Mouse (Mus musculus): ENCODE measurements around the gene Ttll5. TPM values are rescaled to one million over a fixed set of nuclear protein-coding genes. Genes with fewer than 3 reads are reported as not detected.

Gene Ttll5
- polyA plus RNA-seq, 1 experiment = 5.5 TPM

DNA sequence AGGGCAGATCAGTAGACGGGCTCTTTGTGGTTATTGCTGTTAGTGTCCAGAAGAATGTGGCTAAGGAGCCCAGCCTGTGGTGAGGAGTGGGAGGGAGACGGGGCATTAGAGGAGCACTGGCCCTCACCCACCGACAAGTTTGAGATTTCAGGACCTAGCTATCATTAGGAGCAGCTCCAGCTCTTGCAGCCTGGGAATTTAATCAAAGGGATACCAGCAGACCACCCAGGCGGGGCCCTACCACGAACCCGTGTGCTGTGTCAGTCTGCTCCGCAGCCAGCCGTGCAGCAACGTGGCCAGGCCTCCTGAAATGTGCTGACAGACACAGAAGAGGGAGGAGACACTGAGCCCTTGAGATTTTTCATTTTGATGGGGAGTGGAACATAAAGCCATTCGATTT is 119.0 kb downstream of the Ttll5 start:
- Histone ChIP-seq H3K4me3 (ENCODE audit: low read depth, low read length) (no peak overlapping the region), H3K36me3 (ENCODE audit: control insufficient read depth, insufficient read depth, low read length) (no peaks in the 10 kb centered on the region; the same call in 1 of the 2 replicates), H3K4me1 (ENCODE audit: control insufficient read depth, insufficient read depth, insufficient read length, low read length) (no peaks in the 10 kb centered on the region), H3K27me3 (ENCODE audit: control insufficient read depth, insufficient read depth, low read length) (no peaks in the 10 kb centered on the region), H3K27ac (ENCODE audit: insufficient read depth, low read depth, low read length) (no peak overlapping the region)
- 76% methylated on average over 10 of the region's 10 CpGs for WGBS
- TF ChIP-seq POLR2A (IDR thresholded peaks at IDR 0.05; ENCODE audit: low read depth, low read length) (no peak), CTCF (IDR thresholded peaks at IDR 0.05; ENCODE audit: extremely low read depth, insufficient read length, insufficient replicate concordance, low read depth, low read length) (no peak)

DNA sequence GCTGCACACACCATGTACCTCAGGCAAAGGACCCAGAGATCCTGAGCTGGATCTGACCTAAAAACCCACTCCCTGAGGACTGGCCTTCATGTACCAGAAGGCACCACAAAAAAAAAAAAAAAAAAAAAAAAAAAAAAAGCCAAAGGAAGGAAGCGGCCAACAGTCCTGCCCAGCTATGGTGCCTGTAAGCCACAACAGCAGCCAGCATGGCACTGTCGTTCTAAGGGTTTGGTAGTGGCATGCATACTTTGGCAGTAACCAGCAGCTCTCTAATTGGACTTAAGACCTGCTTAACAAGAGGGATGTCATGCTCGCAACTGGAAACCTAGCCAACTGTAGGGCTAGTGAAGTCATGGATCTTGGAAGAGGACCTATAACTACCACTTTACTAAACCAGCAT is 120.0 kb downstream of the Ttll5 start:
- TF ChIP-seq CTCF (IDR thresholded peaks at IDR 0.05; ENCODE audit: extremely low read depth, insufficient read length, insufficient replicate concordance, low read depth, low read length) (no peak), POLR2A (IDR thresholded peaks at IDR 0.05; ENCODE audit: low read depth, low read length) (no peak)
- Histone ChIP-seq H3K4me1 (ENCODE audit: control insufficient read depth, insufficient read depth, insufficient read length, low read length) (no peaks in the 10 kb centered on the region), H3K36me3 (ENCODE audit: control insufficient read depth, insufficient read depth, low read length) (no peaks in the 10 kb centered on the region; the same call in 1 of the 2 replicates), H3K27me3 (ENCODE audit: control insufficient read depth, insufficient read depth, low read length) (no peaks in the 10 kb centered on the region), H3K4me3 (ENCODE audit: low read depth, low read length) (no peak overlapping the region), H3K27ac (ENCODE audit: insufficient read depth, low read depth, low read length) (no peak overlapping the region)
- 89% methylated on average over 3 of the region's 3 CpGs for WGBS

DNA sequence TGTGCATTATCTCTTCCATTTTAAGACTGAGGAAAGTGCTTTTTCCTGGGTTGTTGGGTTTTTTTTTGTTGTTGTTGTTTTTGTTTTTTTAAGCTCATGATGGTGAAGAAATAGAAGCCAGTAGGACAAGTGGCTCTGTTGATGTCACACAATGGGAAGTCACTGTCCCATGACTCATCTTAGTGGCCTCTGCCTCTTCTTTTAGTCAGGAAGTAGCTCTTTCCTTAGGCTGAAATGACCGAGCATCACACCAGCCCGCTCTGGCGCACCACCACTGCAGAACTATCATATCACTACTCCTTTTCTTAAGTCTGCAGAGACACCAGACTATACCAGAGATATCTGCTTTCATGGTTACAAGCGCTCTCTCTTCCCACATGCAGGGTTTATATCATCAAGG is 122.7 kb downstream of the Ttll5 start:
- 88% methylated on average over 4 of the region's 4 CpGs for WGBS
- Histone ChIP-seq H3K27ac (ENCODE audit: insufficient read depth, low read depth, low read length) (no peak overlapping the region), H3K4me3 (ENCODE audit: low read depth, low read length) (no peak overlapping the region), H3K36me3 (ENCODE audit: control insufficient read depth, insufficient read depth, low read length) (no peaks in the 10 kb centered on the region; the same call in 1 of the 2 replicates), H3K4me1 (ENCODE audit: control insufficient read depth, insufficient read depth, insufficient read length, low read length) (no peaks in the 10 kb centered on the region), H3K27me3 (ENCODE audit: control insufficient read depth, insufficient read depth, low read length) (no peaks in the 10 kb centered on the region)
- TF ChIP-seq CTCF (IDR thresholded peaks at IDR 0.05; ENCODE audit: extremely low read depth, insufficient read length, insufficient replicate concordance, low read depth, low read length) (no peak), POLR2A (IDR thresholded peaks at IDR 0.05; ENCODE audit: low read depth, low read length) (no peak)

DNA sequence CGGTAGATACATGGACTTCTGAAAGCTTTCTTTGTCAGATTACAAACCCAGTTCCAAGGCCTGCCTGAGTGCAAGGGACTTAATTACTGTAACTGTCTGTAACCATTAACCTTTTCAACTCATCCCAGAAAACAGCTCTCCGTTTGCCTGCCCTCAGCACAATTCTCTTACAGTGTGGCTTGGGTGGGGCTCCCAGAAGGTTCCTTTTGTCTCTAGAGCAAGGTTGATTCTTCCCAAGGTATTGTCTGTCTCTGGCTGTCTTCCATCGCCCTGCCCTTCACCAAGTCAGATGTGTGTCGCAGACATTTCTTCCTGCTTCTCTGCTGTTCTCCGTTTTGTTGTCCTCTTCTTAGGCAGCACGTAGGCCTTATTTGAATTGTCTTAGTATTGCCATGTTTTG is 125.2 kb downstream of the Ttll5 start:
- H3K27ac ChIP-seq (ENCODE audit: insufficient read depth, low read depth, low read length) = no peak overlapping the region
- 88% methylated on average over 6 of the region's 6 CpGs for WGBS
- no peak overlapping the region for H3K4me3 ChIP-seq (ENCODE audit: low read depth, low read length)
- H3K36me3 ChIP-seq (ENCODE audit: control insufficient read depth, insufficient read depth, low read length) = peaks cover 2% of the 10 kb centered on the region; the same call in 1 of the 2 replicates
- no peaks in the 10 kb centered on the region for H3K4me1 ChIP-seq (ENCODE audit: control insufficient read depth, insufficient read depth, insufficient read length, low read length)
- TF ChIP-seq CTCF (IDR thresholded peaks at IDR 0.05; ENCODE audit: extremely low read depth, insufficient read length, insufficient replicate concordance, low read depth, low read length) (no peak), POLR2A (IDR thresholded peaks at IDR 0.05; ENCODE audit: low read depth, low read length) (no peak)
- H3K27me3 ChIP-seq (ENCODE audit: control insufficient read depth, insufficient read depth, low read length) = no peaks in the 10 kb centered on the region

DNA sequence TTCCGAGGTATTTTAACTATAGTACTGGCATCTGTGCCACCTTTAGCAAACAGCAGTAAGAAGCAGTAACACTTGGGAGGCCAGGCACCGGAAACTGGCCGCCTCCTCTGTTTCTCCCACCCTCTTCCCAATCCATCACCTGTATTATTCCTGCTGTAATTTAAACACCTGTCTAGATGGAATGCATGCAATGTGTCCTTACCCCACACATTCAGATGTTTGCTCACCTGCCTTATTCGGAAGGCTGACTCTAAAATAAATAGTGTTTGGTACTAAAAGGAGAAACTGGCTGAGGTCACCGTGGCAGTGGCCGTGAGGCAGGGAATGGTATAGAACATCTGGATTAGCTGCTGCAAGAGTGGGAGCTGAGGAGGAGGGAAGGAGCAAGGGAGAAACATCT is 125.9 kb downstream of the Ttll5 start:
- Histone ChIP-seq H3K27ac (ENCODE audit: insufficient read depth, low read depth, low read length) (no peak overlapping the region), H3K27me3 (ENCODE audit: control insufficient read depth, insufficient read depth, low read length) (no peaks in the 10 kb centered on the region), H3K4me3 (ENCODE audit: low read depth, low read length) (no peak overlapping the region), H3K4me1 (ENCODE audit: control insufficient read depth, insufficient read depth, insufficient read length, low read length) (no peaks in the 10 kb centered on the region), H3K36me3 (ENCODE audit: control insufficient read depth, insufficient read depth, low read length) (peaks cover 2% of the 10 kb centered on the region; the same call in 1 of the 2 replicates)
- TF ChIP-seq POLR2A (IDR thresholded peaks at IDR 0.05; ENCODE audit: low read depth, low read length) (no peak), CTCF (IDR thresholded peaks at IDR 0.05; ENCODE audit: extremely low read depth, insufficient read length, insufficient replicate concordance, low read depth, low read length) (no peak)
- 67% methylated on average over 6 of the region's 6 CpGs for WGBS

DNA sequence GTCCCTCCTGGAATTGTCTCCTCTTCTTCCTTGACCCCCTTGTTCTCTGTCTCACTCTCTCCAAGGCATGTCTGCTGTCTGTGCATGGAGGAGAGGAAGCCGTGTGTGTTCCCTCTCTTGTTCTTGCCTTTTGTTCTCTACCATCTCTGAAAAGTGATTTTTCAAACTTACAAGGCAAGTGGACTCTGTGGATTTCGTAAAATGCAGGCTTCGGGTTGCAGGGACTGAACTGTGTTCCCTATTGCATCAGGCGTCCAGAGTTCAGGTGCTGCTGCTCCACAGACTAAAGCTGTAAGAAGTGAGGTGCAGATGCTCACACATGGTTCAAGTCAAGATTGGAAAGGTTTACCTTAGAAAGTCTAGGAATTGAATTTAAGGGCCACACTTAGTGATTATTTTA is 126.6 kb downstream of the Ttll5 start:
- no peaks in the 10 kb centered on the region for H3K27me3 ChIP-seq (ENCODE audit: control insufficient read depth, insufficient read depth, low read length)
- H3K36me3 ChIP-seq (ENCODE audit: control insufficient read depth, insufficient read depth, low read length) = peaks cover 2% of the 10 kb centered on the region; the same call in 1 of the 2 replicates
- H3K27ac ChIP-seq (ENCODE audit: insufficient read depth, low read depth, low read length) = no peak overlapping the region
- TF ChIP-seq POLR2A (IDR thresholded peaks at IDR 0.05; ENCODE audit: low read depth, low read length) (no peak), CTCF (IDR thresholded peaks at IDR 0.05; ENCODE audit: extremely low read depth, insufficient read length, insufficient replicate concordance, low read depth, low read length) (no peak)
- H3K4me3 ChIP-seq (ENCODE audit: low read depth, low read length) = no peak overlapping the region
- H3K4me1 ChIP-seq (ENCODE audit: control insufficient read depth, insufficient read depth, insufficient read length, low read length) = no peaks in the 10 kb centered on the region
- WGBS = 87% methylated on average over 4 of the region's 4 CpGs

DNA sequence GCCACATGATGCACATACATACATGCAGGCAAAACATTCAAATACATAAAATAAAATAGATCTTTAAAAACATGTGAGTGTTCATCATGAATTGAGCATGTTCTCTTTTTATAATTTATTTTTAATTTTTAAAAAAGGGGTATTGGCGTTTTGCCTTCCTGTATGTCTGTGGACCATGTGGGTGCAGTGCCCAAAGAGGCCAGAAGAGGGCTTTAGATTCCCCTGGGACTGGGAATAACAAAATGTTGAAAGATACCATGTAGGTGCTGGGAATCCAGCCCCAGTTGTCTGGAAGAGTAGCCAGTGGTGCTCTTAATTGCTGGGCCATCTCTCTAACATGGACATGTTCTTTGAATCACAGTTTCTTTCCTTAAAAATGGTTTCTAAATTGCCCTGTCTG is 127.4 kb downstream of the Ttll5 start:
- Histone ChIP-seq H3K4me3 (ENCODE audit: low read depth, low read length) (no peak overlapping the region), H3K27ac (ENCODE audit: insufficient read depth, low read depth, low read length) (no peak overlapping the region), H3K36me3 (ENCODE audit: control insufficient read depth, insufficient read depth, low read length) (peaks cover 2% of the 10 kb centered on the region; the same call in 1 of the 2 replicates), H3K4me1 (ENCODE audit: control insufficient read depth, insufficient read depth, insufficient read length, low read length) (no peaks in the 10 kb centered on the region), H3K27me3 (ENCODE audit: control insufficient read depth, insufficient read depth, low read length) (no peaks in the 10 kb centered on the region)
- TF ChIP-seq POLR2A (IDR thresholded peaks at IDR 0.05; ENCODE audit: low read depth, low read length) (no peak), CTCF (IDR thresholded peaks at IDR 0.05; ENCODE audit: extremely low read depth, insufficient read length, insufficient replicate concordance, low read depth, low read length) (peak; percentile 35; the same call in 1 of the 2 replicates)
- 96% methylated on average over 1 of the region's 1 CpGs for WGBS

Data from small intestine, adult 2 months (tissue).